Mouse (Mus musculus): ENCODE data around the gene Akap8. TPM values are rescaled to one million over a fixed set of nuclear protein-coding genes. Genes with fewer than 3 reads are reported as not detected.

Gene Akap8
- total RNA-seq, 2 experiments from 2014 or later, result 49.8 to 103 TPM

DNA sequence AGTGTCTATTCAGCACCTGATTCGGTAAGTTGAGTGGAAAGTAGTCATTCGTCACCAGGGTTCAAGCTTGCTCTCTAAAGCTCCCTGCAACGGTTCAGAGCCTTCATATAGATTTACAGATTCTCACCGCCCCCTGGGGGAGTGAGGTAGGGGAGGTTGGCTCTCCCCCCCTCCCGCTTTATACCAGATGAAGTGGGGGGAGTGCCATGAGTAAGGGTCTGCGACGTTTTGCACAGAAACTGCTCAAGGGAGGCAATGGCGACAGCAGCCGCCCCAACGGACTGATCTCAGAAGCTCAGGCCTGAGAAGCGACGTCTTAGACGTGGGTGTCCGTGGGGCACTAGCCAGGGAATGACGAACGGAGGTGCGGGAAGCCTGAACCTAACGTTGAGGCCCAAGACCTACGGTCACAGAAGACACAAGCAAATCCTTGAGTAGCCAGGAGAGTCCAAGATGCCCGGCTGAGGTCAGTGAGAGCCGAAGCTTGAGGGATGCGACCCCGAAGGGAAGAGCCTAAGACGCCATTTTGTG, 28.9 kb upstream of the Akap8 start:
- no peak for ATAC-seq (ENCODE audit: poor library complexity, severe bottlenecking)

DNA sequence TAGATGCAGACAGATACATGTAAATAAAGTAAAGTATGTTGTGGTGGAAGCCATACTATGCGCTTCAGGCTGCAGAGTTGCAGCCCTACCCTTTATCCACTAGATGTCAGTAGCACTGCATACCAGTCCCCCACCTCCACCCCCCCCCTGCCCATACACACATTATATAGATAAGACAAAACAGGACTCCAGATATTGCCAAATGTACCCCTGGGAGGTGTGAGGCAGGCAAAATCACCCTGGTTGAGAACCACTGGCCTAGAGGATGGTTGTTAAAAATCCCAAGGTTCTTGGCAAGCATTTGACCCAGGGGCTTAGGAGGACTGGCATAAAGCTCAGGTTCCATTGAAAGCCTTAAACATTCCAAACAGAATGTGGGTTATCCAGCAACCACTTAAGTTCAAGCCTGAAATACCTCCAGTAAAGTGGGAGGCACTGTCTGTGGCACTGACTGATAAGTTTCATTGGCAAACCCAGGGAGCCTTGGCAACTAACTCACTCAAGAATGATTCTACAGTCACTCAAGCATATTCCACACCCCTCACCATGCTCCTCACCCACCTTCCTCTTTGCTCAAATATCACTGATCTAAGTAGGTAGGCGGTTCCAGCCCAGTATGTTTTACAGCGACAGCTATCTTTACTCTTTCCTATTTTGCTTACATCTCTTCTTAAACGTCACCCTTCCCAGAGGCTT, 28.1 kb upstream of the Akap8 start:
- ATAC-seq (ENCODE audit: poor library complexity, severe bottlenecking), result peak; percentile 61

DNA sequence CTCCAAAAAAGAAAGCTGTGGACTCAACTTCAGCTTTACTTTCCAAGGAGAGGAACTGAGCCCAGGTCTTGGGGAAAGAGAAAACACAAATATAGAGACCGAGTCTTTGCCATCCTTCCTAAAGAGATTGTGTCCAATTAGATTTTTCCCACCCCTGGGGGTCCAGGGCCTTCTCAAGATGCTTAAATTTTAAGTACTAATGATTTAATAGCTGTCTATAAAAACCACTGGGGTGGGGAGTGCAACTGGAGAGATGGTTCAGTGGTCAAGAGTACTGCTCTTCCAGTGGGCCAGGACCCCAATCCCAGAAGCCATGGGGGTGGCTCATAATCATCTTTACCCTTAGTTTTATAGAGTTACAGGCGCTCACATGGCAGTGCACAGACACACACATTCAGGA, 27.4 kb upstream of the Akap8 start:
- ATAC-seq (ENCODE audit: poor library complexity, severe bottlenecking), result no peak

DNA sequence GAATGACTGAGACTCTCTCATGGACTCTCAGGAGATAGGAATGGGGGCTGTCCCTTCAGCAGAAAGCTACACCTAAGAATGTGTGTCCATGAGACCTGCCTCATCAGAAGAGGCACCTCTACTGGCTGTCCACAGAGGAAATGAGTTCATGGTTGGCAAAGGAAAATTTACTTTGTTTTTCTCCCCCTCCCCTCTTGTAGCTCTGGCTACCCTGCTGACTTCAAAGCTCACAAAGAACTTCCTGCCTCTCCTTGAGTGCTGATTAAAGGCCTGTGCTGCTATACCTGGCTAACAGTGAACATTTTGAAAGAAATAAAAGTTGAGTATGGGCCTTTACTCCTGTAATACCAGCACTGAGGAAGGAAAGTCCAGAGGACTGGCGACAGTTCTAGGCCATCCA, 20.1 kb upstream of the Akap8 start:
- ATAC-seq (ENCODE audit: poor library complexity, severe bottlenecking), result no peak

DNA sequence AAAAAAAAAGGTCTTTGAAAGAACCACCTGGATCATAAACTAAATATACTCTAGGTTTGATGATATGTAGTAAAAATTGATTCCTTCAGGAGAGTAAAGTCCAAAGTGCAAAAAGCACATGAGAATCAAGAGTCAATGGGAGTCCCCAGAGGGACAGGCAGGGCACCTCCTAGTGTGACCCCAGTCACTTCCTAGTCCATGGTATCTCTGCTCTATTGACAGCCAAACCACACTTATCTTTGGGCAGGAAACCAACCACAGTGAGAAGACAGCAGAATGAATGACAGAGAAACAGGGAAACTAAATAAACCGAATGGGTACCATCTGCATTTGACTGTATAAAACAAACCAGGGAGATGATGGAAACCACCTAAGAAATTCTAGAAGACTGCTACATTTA, 19.1 kb upstream of the Akap8 start:
- ATAC-seq (ENCODE audit: poor library complexity, severe bottlenecking), result no peak

DNA sequence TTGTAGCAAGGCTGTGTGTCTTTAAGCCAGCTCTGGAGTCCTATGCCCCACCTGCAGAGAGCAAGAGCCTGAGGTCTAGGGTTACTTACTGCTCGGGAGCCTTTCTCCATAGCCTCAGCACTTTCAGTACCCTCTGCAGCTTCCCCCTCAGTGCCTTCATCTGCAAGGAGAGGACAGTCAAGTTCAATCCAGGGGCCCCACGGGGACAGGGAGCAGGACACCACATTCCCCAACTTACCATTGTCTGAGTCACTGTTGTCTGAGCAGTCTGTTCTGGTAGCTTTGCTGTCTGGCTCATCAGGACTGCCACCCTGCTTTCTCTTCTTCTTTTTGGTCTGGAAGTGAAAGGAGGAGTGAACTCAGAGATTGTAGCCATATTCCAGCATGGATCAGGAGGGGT, 14.8 kb upstream of the Akap8 start:
- 0 out of 2 replicates have a peak, but pooled peaks have one; percentile 10 for ATAC-seq (ENCODE audit: poor library complexity, severe bottlenecking)

DNA sequence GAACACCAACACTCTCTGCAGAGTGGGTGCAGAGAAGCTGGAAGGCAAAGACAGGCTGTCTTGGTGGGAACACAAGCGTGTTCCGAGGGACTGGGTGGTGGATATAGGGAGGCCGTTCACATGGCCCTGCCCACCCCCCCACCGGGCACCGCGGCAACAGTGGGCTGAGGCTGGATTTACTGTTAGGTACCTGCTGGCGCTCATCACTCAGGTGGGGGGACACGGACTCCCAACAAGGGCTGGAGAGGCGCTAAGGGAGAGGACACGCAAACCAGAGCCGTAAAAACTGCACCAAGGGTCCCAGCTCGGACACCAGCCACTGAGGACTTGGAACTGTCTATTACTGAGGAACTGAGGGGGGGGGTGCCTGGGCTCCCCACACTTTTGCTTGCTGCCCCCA, 13.9 kb upstream of the Akap8 start:
- no peak for ATAC-seq (ENCODE audit: poor library complexity, severe bottlenecking)

DNA sequence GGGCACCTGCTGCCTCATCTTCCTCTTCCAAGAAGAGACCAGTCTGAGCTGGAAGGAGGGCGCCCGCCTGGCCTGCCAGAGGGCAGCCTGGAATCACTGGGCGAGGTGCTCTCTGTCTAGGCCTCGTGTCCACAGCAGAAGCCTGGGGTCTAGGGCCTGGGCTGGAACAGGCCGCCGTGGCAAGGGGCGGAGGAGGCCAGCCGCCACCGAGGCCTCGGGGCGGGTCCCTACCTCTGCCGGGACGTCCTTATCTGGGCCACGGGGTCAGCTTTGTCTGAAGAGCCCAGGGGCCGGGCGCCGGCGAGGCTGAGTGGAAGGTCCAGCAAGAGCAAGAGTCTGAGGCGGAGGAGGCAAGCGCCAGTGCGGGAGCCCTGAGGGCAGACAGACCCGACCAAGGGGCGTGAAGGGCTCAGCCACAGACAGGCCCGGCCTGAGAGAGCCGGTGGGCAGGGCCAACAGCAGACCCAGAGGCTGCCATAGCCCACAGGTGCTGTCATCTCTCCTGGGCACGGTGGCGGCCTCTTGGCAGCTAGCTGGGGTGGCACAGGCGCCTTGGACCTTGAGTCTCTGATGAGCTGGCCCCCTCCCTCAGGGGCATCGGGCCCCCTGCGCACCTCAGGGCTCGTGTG, 12.8 kb upstream of the Akap8 start:
- ATAC-seq (ENCODE audit: poor library complexity, severe bottlenecking), result no peak

DNA sequence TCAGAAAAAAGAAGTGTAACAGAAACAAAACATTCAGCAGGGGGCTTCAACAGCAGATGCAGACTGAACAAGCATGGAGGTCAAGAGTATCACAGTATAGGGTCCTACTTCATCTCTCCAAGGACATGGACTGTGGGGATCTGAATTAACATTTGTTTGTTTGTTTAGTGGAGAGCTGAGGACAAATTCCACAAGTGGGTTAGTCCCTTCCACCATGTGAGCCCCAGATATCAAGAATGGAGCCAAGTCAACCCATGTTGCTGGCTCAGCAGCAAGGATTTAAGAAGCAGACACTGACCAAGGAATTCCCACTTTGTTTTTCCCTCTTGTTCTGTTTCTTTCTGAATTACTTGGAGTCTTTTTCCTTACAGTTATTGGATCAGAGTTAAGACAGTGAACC, 6.5 kb upstream of the Akap8 start:
- ATAC-seq (ENCODE audit: poor library complexity, severe bottlenecking), result no peak

DNA sequence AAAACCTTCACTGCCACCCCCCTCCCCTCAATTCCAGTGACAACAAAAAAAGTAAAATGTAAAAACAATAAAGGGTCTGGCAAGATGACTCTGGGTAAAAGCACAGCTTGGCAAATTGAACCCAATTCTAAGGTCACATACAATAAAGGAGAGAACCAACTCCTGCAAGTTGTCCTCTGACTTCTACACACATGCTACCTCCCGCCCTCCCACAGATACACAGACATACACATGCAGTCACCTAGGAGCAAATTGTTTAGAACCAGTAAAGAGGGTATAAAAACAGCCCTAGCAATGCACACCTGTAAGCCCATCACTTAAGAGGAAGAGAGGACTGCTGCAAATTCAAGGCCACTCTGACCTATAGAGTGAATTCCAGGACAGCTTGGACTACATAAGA, 1.8 kb upstream of the Akap8 start:
- ATAC-seq (ENCODE audit: poor library complexity, severe bottlenecking), result no peak

DNA sequence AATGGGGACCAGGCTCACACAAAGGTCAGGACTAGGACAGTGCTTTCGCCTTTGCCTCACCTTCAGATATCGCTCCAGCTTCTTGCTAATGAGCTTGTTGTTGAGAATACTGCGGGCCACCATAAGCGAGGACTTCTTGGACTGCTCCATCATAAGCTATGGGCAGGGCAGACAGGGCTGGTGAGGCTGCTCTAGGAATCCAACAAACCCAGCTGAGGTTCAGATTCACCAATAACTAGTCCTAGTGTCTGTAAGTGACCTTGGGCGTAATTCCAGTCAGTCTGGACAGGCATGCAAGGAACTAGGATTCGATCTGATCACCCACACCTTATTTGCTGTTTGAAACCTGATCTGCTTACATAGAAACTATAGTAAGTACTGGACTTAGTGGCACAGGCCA, 798 bp upstream of the Akap8 start:
- ATAC-seq (ENCODE audit: poor library complexity, severe bottlenecking), result no peak

DNA sequence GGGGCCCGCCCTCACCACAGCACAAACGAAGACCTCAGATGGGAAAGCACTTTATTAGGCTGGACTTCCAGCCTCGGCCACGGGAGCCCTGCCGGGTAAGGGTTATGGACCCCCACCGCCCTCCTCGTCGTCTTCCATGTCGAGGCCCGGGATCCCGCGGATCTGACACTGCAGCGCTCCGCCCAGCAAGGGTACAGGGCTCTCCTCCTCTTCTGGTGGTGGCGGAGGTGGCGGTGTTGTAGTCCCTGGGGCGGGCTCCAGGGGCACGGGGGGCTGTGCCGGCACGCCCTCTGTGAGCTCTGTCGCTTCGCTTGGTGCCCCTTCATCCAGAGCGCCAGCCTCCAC, 324 bp upstream of the Akap8 start:
- peak; percentile 54 for ATAC-seq (ENCODE audit: poor library complexity, severe bottlenecking)

DNA sequence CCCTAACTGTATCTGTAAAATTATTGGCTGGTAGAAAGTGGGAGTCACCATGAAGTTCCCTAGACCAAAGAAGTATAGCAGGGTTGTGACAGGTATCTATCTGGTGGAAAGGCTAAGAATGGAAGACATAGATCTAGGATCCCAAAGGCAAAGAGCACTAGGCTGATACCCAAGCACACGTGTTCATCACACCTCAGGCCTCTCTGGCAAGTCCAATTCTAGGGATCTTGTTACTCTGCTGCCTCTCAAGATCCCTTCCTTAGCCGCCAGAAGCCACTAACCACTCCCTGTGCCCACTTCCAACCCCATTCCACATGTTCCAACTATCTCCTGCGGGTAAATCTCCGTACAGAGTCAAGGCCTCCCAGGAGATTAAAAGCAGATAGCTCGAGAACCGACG, 1.1 kb downstream of the Akap8 start:
- no peak for ATAC-seq (ENCODE audit: poor library complexity, severe bottlenecking)

DNA sequence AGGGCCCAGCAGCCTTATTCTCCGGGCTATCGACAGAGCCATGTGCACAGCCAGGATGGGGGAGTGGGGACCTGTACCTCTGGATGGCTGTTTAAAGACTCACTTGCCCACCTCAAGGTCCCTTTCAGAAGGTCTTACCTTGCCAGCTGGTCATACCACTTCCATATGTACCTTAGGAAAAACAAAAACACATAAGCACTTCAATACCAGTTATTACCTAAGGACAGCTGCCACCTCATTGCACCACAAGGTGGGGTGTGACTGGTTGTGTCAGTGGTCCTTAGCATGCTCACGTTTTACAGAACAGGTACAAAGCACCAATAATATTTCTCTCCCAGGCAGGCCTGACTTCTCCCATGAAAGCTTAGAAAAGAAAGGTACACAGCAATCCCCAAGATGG, 3.3 kb downstream of the Akap8 start:
- no peak for ATAC-seq (ENCODE audit: poor library complexity, severe bottlenecking)

DNA sequence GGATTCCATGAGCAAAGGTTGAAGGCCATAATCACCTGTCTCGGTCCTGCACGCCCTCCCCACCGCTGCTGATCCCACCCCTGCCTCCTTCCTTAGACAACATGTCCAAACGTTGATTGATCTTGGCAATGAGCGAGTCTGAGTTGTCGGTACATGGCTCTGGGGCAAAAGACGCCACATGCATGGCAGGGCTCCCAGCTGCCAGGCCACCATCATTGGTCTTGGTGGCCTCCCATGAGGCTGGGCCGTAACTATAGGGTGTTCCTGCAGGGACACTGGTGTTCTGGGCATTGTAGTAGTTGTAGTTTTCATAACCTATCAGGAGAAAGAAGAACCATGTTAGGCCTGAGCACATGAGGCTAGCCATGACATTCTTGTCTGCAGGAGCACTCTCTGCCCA, 4.0 kb downstream of the Akap8 start:
- no peak for ATAC-seq (ENCODE audit: poor library complexity, severe bottlenecking)

DNA sequence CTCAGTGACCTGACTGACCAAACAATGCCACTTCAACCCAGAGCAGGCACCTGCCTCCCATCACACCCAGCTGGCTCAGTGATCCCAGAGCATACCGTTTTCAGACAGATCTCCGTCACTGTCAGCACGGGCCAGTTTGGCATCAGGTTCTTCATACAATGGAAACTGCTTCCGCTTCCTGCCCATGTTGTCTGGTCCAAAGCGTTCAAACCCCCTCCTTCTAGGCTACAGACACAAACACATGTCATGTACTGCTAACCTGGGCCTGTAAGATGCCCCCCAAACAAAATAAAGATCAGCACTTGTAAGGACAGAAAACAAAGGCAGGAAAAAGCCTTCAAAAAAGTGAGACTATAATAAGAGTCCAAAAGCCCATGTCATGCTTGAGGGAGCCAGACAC, 5.5 kb downstream of the Akap8 start:
- no peak for ATAC-seq (ENCODE audit: poor library complexity, severe bottlenecking)

DNA sequence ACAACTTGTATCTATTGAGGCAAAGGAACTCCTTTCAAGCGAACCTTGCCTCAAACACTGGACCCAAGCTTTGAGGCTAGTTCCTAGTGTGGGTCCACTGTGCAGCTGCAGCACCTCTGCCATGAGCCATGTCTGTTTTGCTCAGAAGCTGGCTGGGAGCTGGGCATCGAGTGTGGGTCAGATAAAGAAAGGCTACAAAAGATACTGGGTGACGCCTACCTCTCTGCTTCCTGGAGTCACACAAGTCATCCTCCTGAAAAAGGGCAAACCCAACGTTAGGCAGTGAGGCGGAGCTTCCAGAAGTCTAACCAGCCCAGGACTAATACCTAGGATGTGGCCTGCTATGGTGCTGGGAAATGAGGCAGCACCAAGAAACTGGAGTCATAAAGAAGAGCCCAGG, 7.1 kb downstream of the Akap8 start:
- ATAC-seq (ENCODE audit: poor library complexity, severe bottlenecking), result no peak

DNA sequence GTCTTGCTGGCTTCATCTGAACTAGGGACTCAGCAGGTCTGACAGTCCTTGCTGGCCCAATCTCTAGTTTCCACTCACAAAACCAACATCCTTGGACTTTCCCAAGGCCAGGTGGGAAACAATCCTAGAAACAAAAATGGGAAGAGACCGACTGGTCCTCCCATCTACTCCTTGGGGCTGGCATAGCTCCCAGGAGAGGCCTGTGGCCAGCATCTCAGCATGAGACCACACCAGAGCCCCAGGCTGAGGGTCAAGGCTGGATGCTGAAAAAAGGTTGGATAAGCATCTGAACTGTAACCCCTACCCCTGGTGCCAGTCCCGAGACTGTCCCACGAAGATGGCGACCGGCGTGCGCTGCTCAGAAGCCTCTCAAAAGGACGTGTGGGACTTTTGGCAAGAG, 8.2 kb downstream of the Akap8 start:
- no peak for ATAC-seq (ENCODE audit: poor library complexity, severe bottlenecking)

DNA sequence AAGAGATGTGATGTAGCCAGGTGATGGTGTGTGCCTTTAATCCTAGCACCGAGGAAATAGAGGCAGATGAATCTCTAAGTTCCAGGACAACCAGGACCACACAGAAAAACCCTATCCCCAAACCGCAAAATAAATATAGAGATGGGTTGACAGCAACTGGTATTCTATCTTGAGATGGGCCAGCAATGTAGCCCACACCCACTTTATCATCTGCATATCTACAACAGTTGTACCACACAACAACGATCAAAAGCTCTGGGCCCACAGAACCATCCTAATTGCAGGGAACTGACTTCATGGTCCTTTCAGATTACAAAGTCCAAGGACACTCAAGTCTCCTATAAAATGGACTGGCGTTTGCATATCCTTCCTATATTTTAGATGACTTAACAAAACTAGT, 13.1 kb downstream of the Akap8 start:
- ATAC-seq (ENCODE audit: poor library complexity, severe bottlenecking), result no peak

DNA sequence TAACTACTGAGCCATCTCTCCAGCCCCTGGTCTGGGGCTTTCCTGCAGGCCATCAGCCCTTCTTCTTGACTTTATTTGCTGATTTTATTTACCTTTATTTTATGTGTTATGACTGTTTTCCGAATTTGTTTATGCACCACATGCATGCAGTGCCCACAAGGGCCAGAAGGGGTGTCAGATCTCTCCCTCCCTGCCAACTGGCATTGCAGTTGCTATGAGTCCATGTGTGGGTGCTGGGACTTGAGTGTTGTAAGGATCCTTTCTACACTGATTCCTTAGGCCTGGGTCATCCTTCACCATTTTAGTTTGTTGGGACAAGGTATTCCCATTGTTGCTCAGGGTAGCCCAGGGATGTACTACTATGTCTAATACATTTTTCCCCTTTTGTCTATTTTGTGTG, 22.9 kb downstream of the Akap8 start:
- no peak for ATAC-seq (ENCODE audit: poor library complexity, severe bottlenecking)

DNA sequence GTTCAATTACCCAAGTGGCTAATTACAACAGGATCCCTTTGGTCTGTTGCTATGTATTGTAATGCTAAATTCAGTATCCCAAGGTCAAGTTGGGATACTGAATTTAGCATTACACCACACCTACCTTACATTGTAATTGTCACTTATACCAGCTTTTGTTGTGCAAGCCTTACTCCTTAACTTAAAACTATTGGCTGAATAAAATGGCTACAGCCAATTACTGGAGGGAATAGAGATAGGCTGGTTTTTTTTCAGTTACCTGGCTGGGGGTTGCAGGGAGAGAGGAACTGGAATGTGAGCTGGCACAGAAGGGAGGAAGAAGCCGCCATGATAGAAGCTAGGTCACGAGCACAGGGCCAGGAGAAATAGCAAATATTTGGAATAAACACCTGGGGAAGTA, 25.1 kb downstream of the Akap8 start:
- ATAC-seq (ENCODE audit: poor library complexity, severe bottlenecking), result no peak

DNA sequence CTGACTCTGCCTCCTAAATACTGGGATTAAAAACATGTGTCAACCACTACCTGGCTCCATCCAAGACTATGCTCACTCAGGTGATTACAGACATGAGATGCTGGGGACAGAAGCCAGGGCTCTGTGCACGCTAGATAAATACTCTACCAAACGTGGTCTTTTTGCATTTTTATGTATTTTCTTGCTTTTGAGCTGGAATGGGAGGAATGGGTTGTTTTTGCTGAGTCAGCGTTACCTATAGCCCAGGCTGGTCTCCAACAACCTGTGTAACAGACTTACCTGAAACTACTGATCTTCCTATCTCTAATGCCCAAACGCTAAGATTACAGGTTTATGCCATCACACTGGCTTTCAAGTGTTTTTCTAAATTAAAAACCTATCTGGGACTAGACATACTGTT, 25.9 kb downstream of the Akap8 start:
- ATAC-seq (ENCODE audit: poor library complexity, severe bottlenecking), result no peak

DNA sequence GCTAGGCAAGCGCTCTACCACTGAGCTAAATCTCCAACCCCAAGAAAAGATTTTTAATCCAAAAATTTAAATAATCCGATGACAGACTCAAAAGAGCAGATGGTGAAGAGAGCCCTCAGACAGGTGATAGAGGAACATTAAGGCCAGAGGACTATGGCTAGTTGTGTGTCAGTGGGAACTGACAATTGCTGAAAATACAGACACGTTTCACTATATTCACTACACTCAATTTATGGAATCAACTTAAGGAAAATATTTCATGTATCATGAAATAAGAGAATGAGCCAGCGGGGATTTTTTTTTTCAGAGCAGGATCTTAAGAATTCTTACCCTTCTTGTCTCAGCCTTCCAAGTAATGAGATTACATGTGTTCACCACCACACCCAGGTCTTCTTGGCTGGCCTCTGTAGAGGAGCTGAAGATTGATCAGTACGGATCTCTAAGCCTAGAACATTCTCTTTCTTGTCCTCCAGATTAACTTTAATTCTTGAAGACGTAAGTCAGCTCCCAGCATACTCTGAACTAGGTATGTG, 35.8 kb downstream of the Akap8 start:
- no peak for ATAC-seq (ENCODE audit: poor library complexity, severe bottlenecking)

All from megakaryocyte, adult 5-6 weeks (primary cell).